Mouse (Mus musculus): Measurements from ENCODE around the gene Hist1h3f. TPM values are rescaled to one million over a fixed set of nuclear protein-coding genes. Genes with fewer than 3 reads are reported as not detected.

The Hist1h3f gene
- polyA plus RNA-seq, 1 experiment from 2014 or later = 0.28 TPM

GRCm38 (mm10) chr13:23515826-23516620 lies 27.8 kb upstream of the Hist1h3f start:
- no peaks in the 10 kb centered on the region for H3K9me3 ChIP-seq (ENCODE audit: control insufficient read depth, low read length)
- H3K4me2 ChIP-seq (replicated peaks) = peak overlapping the region; percentile 89
- no peaks in the 10 kb centered on the region for H3K27me3 ChIP-seq (ENCODE audit: control insufficient read depth, insufficient read depth, low read length)
- H3K4me1 ChIP-seq (replicated peaks; ENCODE audit: control insufficient read depth, insufficient read depth, low read length) = 0 out of 2 replicates have a peak, but pooled peaks cover 6% of the 10 kb centered on the region
- H3K4me3 ChIP-seq (replicated peaks; ENCODE audit: low read length) = peak overlapping the region; percentile 46
- no peak for ATAC-seq (ENCODE audit: low FRiP score)
- H3K9ac ChIP-seq = peak overlapping the region; percentile 41; the same call in 1 of the 2 replicates
- H3K27ac ChIP-seq = no peak overlapping the region
- DNase-seq (ENCODE audit: low spot score) = no peak
- no peaks in the 10 kb centered on the region for H3K36me3 ChIP-seq (replicated peaks; ENCODE audit: control insufficient read depth, insufficient read depth)
- 55% methylated on average over 15 of the region's 15 CpGs for WGBS

- peak; percentile 74 for ATAC-seq (ENCODE audit: low FRiP score)
- whole genome bisulfite sequencing = under 1% methylated on average over 19 of the region's 19 CpGs
Measured at GRCm38 (mm10) chr13:23516822-23517602, 26.8 kb upstream of the Hist1h3f start.

GRCm38 (mm10) chr13:23517603-23518294 lies 26.1 kb upstream of the Hist1h3f start:
- Histone ChIP-seq H3K4me1 (replicated peaks; ENCODE audit: control insufficient read depth, insufficient read depth, low read length) (peaks cover 10% of the 10 kb centered on the region; the same call in 1 of the 2 replicates), H3K4me2 (replicated peaks) (peak overlapping the region; percentile 89), H3K9me3 (ENCODE audit: control insufficient read depth, low read length) (no peaks in the 10 kb centered on the region), H3K27ac (no peak overlapping the region), H3K9ac (peak overlapping the region; percentile 41; the same call in 1 of the 2 replicates), H3K36me3 (replicated peaks; ENCODE audit: control insufficient read depth, insufficient read depth) (no peaks in the 10 kb centered on the region), H3K27me3 (ENCODE audit: control insufficient read depth, insufficient read depth, low read length) (no peaks in the 10 kb centered on the region), H3K4me3 (replicated peaks; ENCODE audit: low read length) (peak overlapping the region; percentile 46)
- DNase-seq (ENCODE audit: low spot score) = peak; percentile 96
- WGBS = under 1% methylated on average over 27 of the region's 27 CpGs
- ATAC-seq (ENCODE audit: low FRiP score) = peak; percentile 89

More at GRCm38 (mm10) chr13:23516822-23517602, 26.8 kb upstream of the Hist1h3f start:
- Histone ChIP-seq H3K9ac (peak overlapping the region; percentile 50; the same call in 1 of the 2 replicates), H3K36me3 (replicated peaks; ENCODE audit: control insufficient read depth, insufficient read depth) (no peaks in the 10 kb centered on the region), H3K9me3 (ENCODE audit: control insufficient read depth, low read length) (no peaks in the 10 kb centered on the region), H3K4me1 (replicated peaks; ENCODE audit: control insufficient read depth, insufficient read depth, low read length) (peaks cover 10% of the 10 kb centered on the region; the same call in 1 of the 2 replicates), H3K4me3 (replicated peaks; ENCODE audit: low read length) (peak overlapping the region; percentile 46), H3K4me2 (replicated peaks) (peak overlapping the region; percentile 89), H3K27ac (no peak overlapping the region), H3K27me3 (ENCODE audit: control insufficient read depth, insufficient read depth, low read length) (no peaks in the 10 kb centered on the region)
- peak; percentile 97 for DNase-seq (ENCODE audit: low spot score)

GRCm38 (mm10) chr13:23518295-23518603 lies 25.6 kb upstream of the Hist1h3f start:
- Histone ChIP-seq H3K9ac (no peak overlapping the region), H3K4me3 (replicated peaks; ENCODE audit: low read length) (peak overlapping the region; percentile 46), H3K4me2 (replicated peaks) (peak overlapping the region; percentile 89), H3K36me3 (replicated peaks; ENCODE audit: control insufficient read depth, insufficient read depth) (no peaks in the 10 kb centered on the region), H3K27me3 (ENCODE audit: control insufficient read depth, insufficient read depth, low read length) (no peaks in the 10 kb centered on the region), H3K27ac (no peak overlapping the region), H3K9me3 (ENCODE audit: control insufficient read depth, low read length) (no peaks in the 10 kb centered on the region), H3K4me1 (replicated peaks; ENCODE audit: control insufficient read depth, insufficient read depth, low read length) (peaks cover 10% of the 10 kb centered on the region; the same call in 1 of the 2 replicates)
- WGBS = 1% methylated on average over 6 of the region's 6 CpGs
- ATAC-seq (ENCODE audit: low FRiP score) (no peak), DNase-seq (ENCODE audit: low spot score) (no peak)

- Histone ChIP-seq H3K9me3 (ENCODE audit: control insufficient read depth, low read length) (no peaks in the 10 kb centered on the region), H3K27ac (no peak overlapping the region), H3K4me3 (replicated peaks; ENCODE audit: low read length) (peak overlapping the region; percentile 46), H3K27me3 (ENCODE audit: control insufficient read depth, insufficient read depth, low read length) (no peaks in the 10 kb centered on the region), H3K4me1 (replicated peaks; ENCODE audit: control insufficient read depth, insufficient read depth, low read length) (peaks cover 10% of the 10 kb centered on the region; the same call in 1 of the 2 replicates), H3K9ac (no peak overlapping the region), H3K4me2 (replicated peaks) (peak overlapping the region; percentile 89), H3K36me3 (replicated peaks; ENCODE audit: control insufficient read depth, insufficient read depth) (no peaks in the 10 kb centered on the region)
- WGBS = under 1% methylated on average over 6 of the region's 6 CpGs
- peak; percentile 92 for DNase-seq (ENCODE audit: low spot score)
- ATAC-seq (ENCODE audit: low FRiP score) = peak; percentile 49; the same call in 1 of the 2 replicates
Measured at GRCm38 (mm10) chr13:23518885-23519284, 25.0 kb upstream of the Hist1h3f start.

GRCm38 (mm10) chr13:23519416-23519815 lies 24.4 kb upstream of the Hist1h3f start:
- Histone ChIP-seq H3K36me3 (replicated peaks; ENCODE audit: control insufficient read depth, insufficient read depth) (no peaks in the 10 kb centered on the region), H3K27ac (no peak overlapping the region), H3K4me3 (replicated peaks; ENCODE audit: low read length) (peak overlapping the region; percentile 46), H3K4me2 (replicated peaks) (peak overlapping the region; percentile 89), H3K9ac (no peak overlapping the region), H3K27me3 (ENCODE audit: control insufficient read depth, insufficient read depth, low read length) (no peaks in the 10 kb centered on the region), H3K9me3 (ENCODE audit: control insufficient read depth, low read length) (no peaks in the 10 kb centered on the region), H3K4me1 (replicated peaks; ENCODE audit: control insufficient read depth, insufficient read depth, low read length) (peaks cover 10% of the 10 kb centered on the region; the same call in 1 of the 2 replicates)
- 2% methylated on average over 10 of the region's 10 CpGs for WGBS
- ATAC-seq (ENCODE audit: low FRiP score) (no peak; the same call in 1 of the 2 replicates), DNase-seq (ENCODE audit: low spot score) (peak; percentile 92)

GRCm38 (mm10) chr13:23521703-23522102 lies 22.1 kb upstream of the Hist1h3f start:
- Histone ChIP-seq H3K9me3 (ENCODE audit: control insufficient read depth, low read length) (no peaks in the 10 kb centered on the region), H3K4me2 (replicated peaks) (peak overlapping the region; percentile 38), H3K36me3 (replicated peaks; ENCODE audit: control insufficient read depth, insufficient read depth) (no peaks in the 10 kb centered on the region), H3K27ac (no peak overlapping the region), H3K9ac (no peak overlapping the region), H3K4me3 (replicated peaks; ENCODE audit: low read length) (peak overlapping the region; percentile 0; the same call in 1 of the 2 replicates), H3K27me3 (ENCODE audit: control insufficient read depth, insufficient read depth, low read length) (no peaks in the 10 kb centered on the region), H3K4me1 (replicated peaks; ENCODE audit: control insufficient read depth, insufficient read depth, low read length) (peaks cover 3% of the 10 kb centered on the region; the same call in 1 of the 2 replicates)
- ATAC-seq (ENCODE audit: low FRiP score) (no peak), DNase-seq (ENCODE audit: low spot score) (peak; percentile 79)
- 2% methylated on average over 14 of the region's 14 CpGs for WGBS

- ATAC-seq (ENCODE audit: low FRiP score) (no peak), DNase-seq (ENCODE audit: low spot score) (no peak)
- Histone ChIP-seq H3K4me3 (replicated peaks; ENCODE audit: low read length) (no peak overlapping the region), H3K9ac (no peak overlapping the region), H3K36me3 (replicated peaks; ENCODE audit: control insufficient read depth, insufficient read depth) (no peaks in the 10 kb centered on the region), H3K9me3 (ENCODE audit: control insufficient read depth, low read length) (no peaks in the 10 kb centered on the region), H3K27ac (no peak overlapping the region), H3K4me1 (replicated peaks; ENCODE audit: control insufficient read depth, insufficient read depth, low read length) (peaks cover 3% of the 10 kb centered on the region; the same call in 1 of the 2 replicates), H3K4me2 (replicated peaks) (no peak overlapping the region), H3K27me3 (ENCODE audit: control insufficient read depth, insufficient read depth, low read length) (no peaks in the 10 kb centered on the region)
- WGBS = 38% methylated on average over 5 of the region's 5 CpGs
Measured at GRCm38 (mm10) chr13:23523976-23524375, 19.9 kb upstream of the Hist1h3f start.
